Mouse (Mus musculus): ENCODE data around the gene 1700092M07Rik. TPM values are rescaled to one million over a fixed set of nuclear protein-coding genes. Genes with fewer than 3 reads are reported as not detected.

The 1700092M07Rik gene
- polyA plus RNA-seq, 1 experiment from 2014 or later: 2.1 TPM

- H3K4me2 ChIP-seq (ENCODE audit: low read depth, low read length): peak within 1 kb of the TSS; percentile 87
- under 1% methylated on average over 75 of the region's 75 CpGs for WGBS
- H3K9me3 ChIP-seq (replicated peaks; ENCODE audit: control insufficient read depth, low read length): no peaks in the 10 kb centered on the region
- peaks cover 16% of the 10 kb centered on the region for H3K4me1 ChIP-seq (ENCODE audit: control insufficient read depth, insufficient read depth, low read length)
- peak; percentile 95 for ATAC-seq (ENCODE audit: insufficient read depth, low FRiP score)
- H3K27ac ChIP-seq (ENCODE audit: low read length): peak within 1 kb of the TSS; percentile 92
- peaks cover 7% of the 10 kb centered on the region; the same call in 1 of the 2 replicates for H3K36me3 ChIP-seq (ENCODE audit: control insufficient read depth, insufficient read depth, low read length)
- H3K27me3 ChIP-seq (ENCODE audit: control insufficient read depth, insufficient read depth, low read length): no peaks in the 10 kb centered on the region
- peak within 1 kb of the TSS; percentile 88 for H3K4me3 ChIP-seq (replicated peaks; ENCODE audit: low read length)
- peak within 1 kb of the TSS; percentile 96 for H3K9ac ChIP-seq (ENCODE audit: low read length)
These were observed 16.3 kb downstream of the 1700092M07Rik start, which contains the start of gene Nxf1 for GRCm38 (mm10) chr19:8756635-8757387. Nxf1 (plus strand) TSS chr19:8757073.

DNA sequence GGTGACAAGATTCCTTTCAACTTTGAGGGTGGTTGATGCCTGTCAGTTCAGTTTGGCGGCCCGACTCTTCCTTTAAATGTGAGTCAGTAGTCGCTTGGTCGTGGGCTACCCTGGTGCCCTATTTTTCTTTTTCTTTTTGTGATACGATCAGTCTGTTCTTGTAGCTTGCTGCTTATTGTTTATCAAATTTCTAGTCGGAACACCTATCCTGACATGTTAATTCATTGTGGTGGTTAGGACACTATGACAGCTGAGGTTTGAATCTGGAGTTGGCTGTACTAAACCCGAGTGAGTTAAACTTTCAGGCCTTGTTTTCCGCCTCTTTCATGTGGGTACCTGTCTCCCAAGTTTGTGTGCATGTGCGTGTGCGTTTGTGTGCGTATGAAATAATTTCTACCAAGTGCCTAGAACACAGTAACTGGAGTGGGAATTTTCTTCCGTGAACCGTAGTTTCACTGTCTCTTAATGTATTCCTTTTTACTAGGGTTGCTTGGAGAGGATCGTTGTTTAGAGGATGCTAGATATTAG lies 17.0 kb downstream of the 1700092M07Rik start:
- 2% methylated on average over 14 of the region's 14 CpGs for WGBS
- no peak for ATAC-seq (ENCODE audit: insufficient read depth, low FRiP score)
- Histone ChIP-seq H3K4me1 (ENCODE audit: control insufficient read depth, insufficient read depth, low read length) (peaks cover 16% of the 10 kb centered on the region), H3K27me3 (ENCODE audit: control insufficient read depth, insufficient read depth, low read length) (no peaks in the 10 kb centered on the region), H3K9ac (ENCODE audit: low read length) (peak overlapping the region; percentile 96), H3K4me3 (replicated peaks; ENCODE audit: low read length) (peak overlapping the region; percentile 88), H3K27ac (ENCODE audit: low read length) (peak overlapping the region; percentile 89), H3K4me2 (ENCODE audit: low read depth, low read length) (peak overlapping the region; percentile 87), H3K36me3 (ENCODE audit: control insufficient read depth, insufficient read depth, low read length) (peaks cover 7% of the 10 kb centered on the region; the same call in 1 of the 2 replicates), H3K9me3 (replicated peaks; ENCODE audit: control insufficient read depth, low read length) (no peaks in the 10 kb centered on the region)

DNA sequence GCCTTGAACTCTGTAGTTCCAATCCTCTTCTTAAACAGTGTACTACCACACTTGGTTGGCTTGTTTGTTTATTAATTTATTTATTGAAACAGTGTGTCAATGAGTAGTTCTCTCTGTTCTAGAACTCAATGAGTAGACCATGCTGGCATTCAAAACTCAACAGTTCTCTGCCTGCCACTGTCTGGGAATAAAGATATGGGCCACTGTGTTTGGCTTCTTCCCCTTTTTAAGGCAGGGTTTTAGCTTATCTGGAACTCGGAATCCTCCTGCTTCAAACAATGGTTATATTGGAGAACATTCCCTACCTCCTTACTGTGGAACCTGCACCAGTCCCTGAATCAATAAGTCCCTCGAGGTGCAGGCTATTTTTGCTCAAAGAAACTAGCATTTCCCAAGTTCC lies 18.4 kb downstream of the 1700092M07Rik start:
- Histone ChIP-seq H3K4me3 (replicated peaks; ENCODE audit: low read length) (no peak overlapping the region), H3K27me3 (ENCODE audit: control insufficient read depth, insufficient read depth, low read length) (no peaks in the 10 kb centered on the region), H3K9ac (ENCODE audit: low read length) (no peak overlapping the region), H3K36me3 (ENCODE audit: control insufficient read depth, insufficient read depth, low read length) (peaks cover 18% of the 10 kb centered on the region; the same call in 1 of the 2 replicates), H3K4me2 (ENCODE audit: low read depth, low read length) (no peak overlapping the region), H3K9me3 (replicated peaks; ENCODE audit: control insufficient read depth, low read length) (no peaks in the 10 kb centered on the region), H3K27ac (ENCODE audit: low read length) (no peak overlapping the region), H3K4me1 (ENCODE audit: control insufficient read depth, insufficient read depth, low read length) (peaks cover 16% of the 10 kb centered on the region)
- WGBS: 74% methylated on average over 2 of the region's 2 CpGs
- no peak for ATAC-seq (ENCODE audit: insufficient read depth, low FRiP score)

- H3K36me3 ChIP-seq (ENCODE audit: control insufficient read depth, insufficient read depth, low read length): peaks cover 29% of the 10 kb centered on the region
- H3K27ac ChIP-seq (ENCODE audit: low read length): no peak overlapping the region
- peaks cover 14% of the 10 kb centered on the region for H3K4me1 ChIP-seq (ENCODE audit: control insufficient read depth, insufficient read depth, low read length)
- H3K4me3 ChIP-seq (replicated peaks; ENCODE audit: low read length): no peak overlapping the region
- no peak overlapping the region for H3K9ac ChIP-seq (ENCODE audit: low read length)
- 94% methylated on average over 2 of the region's 2 CpGs for WGBS
- no peak for ATAC-seq (ENCODE audit: insufficient read depth, low FRiP score)
- peaks cover 4% of the 10 kb centered on the region; the same call in 1 of the 2 replicates for H3K9me3 ChIP-seq (replicated peaks; ENCODE audit: control insufficient read depth, low read length)
- no peak overlapping the region for H3K4me2 ChIP-seq (ENCODE audit: low read depth, low read length)
- no peaks in the 10 kb centered on the region for H3K27me3 ChIP-seq (ENCODE audit: control insufficient read depth, insufficient read depth, low read length)
These were observed 20.2 kb downstream of the 1700092M07Rik start for GRCm38 (mm10) chr19:8760757-8761156.

DNA sequence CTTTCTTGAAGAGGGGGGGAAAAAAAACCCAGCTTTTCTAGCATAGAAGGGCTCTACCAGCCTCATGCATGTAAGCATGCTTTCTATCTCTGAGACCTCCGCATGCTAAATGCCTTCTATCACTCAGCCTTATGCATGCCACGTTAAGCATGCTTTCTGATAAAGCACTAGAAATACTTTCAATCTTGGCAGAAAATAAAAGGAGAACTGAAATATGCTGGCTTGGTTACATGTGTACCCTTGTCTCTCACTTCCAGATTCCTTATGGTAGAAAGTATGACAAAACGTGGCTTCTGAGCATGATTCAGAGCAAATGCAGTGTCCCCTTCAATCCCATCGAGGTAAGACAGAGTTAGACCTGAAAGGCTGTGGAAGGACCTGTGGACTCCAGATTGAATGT lies 22.8 kb downstream of the 1700092M07Rik start:
- H3K27me3 ChIP-seq (ENCODE audit: control insufficient read depth, insufficient read depth, low read length): no peaks in the 10 kb centered on the region
- peaks cover 4% of the 10 kb centered on the region; the same call in 1 of the 2 replicates for H3K9me3 ChIP-seq (replicated peaks; ENCODE audit: control insufficient read depth, low read length)
- peaks cover 51% of the 10 kb centered on the region for H3K36me3 ChIP-seq (ENCODE audit: control insufficient read depth, insufficient read depth, low read length)
- 92% methylated on average over 4 of the region's 4 CpGs for WGBS
- no peak for ATAC-seq (ENCODE audit: insufficient read depth, low FRiP score)
- no peak overlapping the region for H3K4me3 ChIP-seq (replicated peaks; ENCODE audit: low read length)
- H3K27ac ChIP-seq (ENCODE audit: low read length): no peak overlapping the region
- H3K9ac ChIP-seq (ENCODE audit: low read length): no peak overlapping the region
- H3K4me1 ChIP-seq (ENCODE audit: control insufficient read depth, insufficient read depth, low read length): peaks cover 4% of the 10 kb centered on the region; the same call in 1 of the 2 replicates
- no peak overlapping the region for H3K4me2 ChIP-seq (ENCODE audit: low read depth, low read length)

DNA sequence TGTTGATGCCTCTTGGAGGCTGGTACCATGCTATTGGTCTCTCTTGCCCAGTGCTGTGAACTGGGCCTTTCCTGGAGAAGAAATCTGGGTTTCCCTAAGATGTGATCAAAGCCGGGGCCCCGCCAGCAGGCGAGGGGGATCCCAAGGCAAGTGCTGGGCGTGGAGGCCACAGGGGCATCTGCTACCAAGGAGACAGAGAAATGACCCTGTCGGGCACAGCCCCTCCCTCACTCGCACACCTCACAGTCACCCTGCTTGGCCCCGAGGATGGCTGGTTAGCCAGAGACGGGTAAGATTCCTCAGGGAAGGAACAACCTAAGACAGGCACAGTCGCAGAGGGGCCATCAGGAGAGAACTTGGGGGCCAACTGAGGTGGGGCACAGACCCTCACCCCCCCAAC lies 25.0 kb downstream of the 1700092M07Rik start:
- Histone ChIP-seq H3K4me3 (replicated peaks; ENCODE audit: low read length) (no peak overlapping the region), H3K27ac (ENCODE audit: low read length) (no peak overlapping the region), H3K27me3 (ENCODE audit: control insufficient read depth, insufficient read depth, low read length) (no peaks in the 10 kb centered on the region), H3K36me3 (ENCODE audit: control insufficient read depth, insufficient read depth, low read length) (peaks cover 66% of the 10 kb centered on the region), H3K9me3 (replicated peaks; ENCODE audit: control insufficient read depth, low read length) (peaks cover 4% of the 10 kb centered on the region; the same call in 1 of the 2 replicates), H3K4me2 (ENCODE audit: low read depth, low read length) (no peak overlapping the region), H3K4me1 (ENCODE audit: control insufficient read depth, insufficient read depth, low read length) (peaks cover 5% of the 10 kb centered on the region), H3K9ac (ENCODE audit: low read length) (no peak overlapping the region)
- ATAC-seq (ENCODE audit: insufficient read depth, low FRiP score): no peak
- WGBS: 95% methylated on average over 9 of the region's 9 CpGs

DNA sequence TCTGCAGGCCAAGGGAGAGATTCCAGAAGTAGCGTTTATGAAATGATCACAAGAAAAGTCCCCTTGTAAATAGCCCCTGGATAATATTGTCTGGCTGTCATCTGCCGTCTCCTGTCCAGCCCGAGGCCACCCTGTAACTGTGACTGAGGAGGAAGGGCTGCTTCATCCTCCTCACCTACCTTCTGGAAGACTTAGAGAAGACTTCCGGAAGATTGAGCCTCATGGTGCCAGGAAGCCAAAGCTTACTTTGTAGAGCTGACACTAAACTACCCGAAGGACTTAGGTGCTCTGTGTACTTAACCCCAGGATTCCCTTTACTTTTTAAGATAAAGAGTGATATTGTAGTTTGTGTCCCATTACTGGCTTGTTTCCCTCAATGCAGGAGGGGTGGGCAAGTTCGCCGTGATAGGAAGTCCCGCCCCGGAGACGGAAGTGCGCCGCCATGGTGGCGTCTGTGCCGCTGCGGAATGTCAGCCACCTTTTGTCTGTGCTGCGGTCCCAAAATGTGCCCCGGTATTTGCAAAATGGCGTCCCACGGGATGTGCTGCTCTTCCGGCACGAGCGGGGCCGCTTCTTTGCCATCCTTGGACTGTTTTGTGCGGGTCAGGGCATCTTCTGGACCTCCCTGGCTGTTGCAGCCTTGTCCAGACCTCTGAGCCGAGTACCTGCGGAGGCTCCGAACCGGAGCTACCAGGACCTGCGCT lies 30.2 kb downstream of the 1700092M07Rik start, which contains the start of gene Tmem223:
TSS of gene Tmem223 (plus strand) at position 430 of the 704 bp plus-strand sequence.
- no peaks in the 10 kb centered on the region for H3K27me3 ChIP-seq (ENCODE audit: control insufficient read depth, insufficient read depth, low read length)
- H3K9ac ChIP-seq (ENCODE audit: low read length): peak within 1 kb of the TSS; percentile 95
- peaks cover 47% of the 10 kb centered on the region for H3K36me3 ChIP-seq (ENCODE audit: control insufficient read depth, insufficient read depth, low read length)
- H3K4me1 ChIP-seq (ENCODE audit: control insufficient read depth, insufficient read depth, low read length): peaks cover 25% of the 10 kb centered on the region
- 14% methylated on average over 29 of the region's 29 CpGs for WGBS
- peak within 1 kb of the TSS; percentile 82 for H3K4me2 ChIP-seq (ENCODE audit: low read depth, low read length)
- H3K4me3 ChIP-seq (replicated peaks; ENCODE audit: low read length): peak within 1 kb of the TSS; percentile 87
- peak; percentile 45 for ATAC-seq (ENCODE audit: insufficient read depth, low FRiP score)
- H3K27ac ChIP-seq (ENCODE audit: low read length): peak within 1 kb of the TSS; percentile 85
- H3K9me3 ChIP-seq (replicated peaks; ENCODE audit: control insufficient read depth, low read length): no peaks in the 10 kb centered on the region

GRCm38 (mm10) chr19:8772996-8773395 lies 32.5 kb downstream of the 1700092M07Rik start:
- H3K27ac ChIP-seq (ENCODE audit: low read length): peak overlapping the region; percentile 99; the same call in 1 of the 2 replicates
- H3K27me3 ChIP-seq (ENCODE audit: control insufficient read depth, insufficient read depth, low read length): no peaks in the 10 kb centered on the region
- no peak for ATAC-seq (ENCODE audit: insufficient read depth, low FRiP score)
- peaks cover 26% of the 10 kb centered on the region for H3K4me1 ChIP-seq (ENCODE audit: control insufficient read depth, insufficient read depth, low read length)
- H3K4me2 ChIP-seq (ENCODE audit: low read depth, low read length): peak overlapping the region; percentile 91
- 70% methylated on average over 5 of the region's 5 CpGs for WGBS
- no peaks in the 10 kb centered on the region for H3K9me3 ChIP-seq (replicated peaks; ENCODE audit: control insufficient read depth, low read length)
- peak overlapping the region; percentile 94 for H3K4me3 ChIP-seq (replicated peaks; ENCODE audit: low read length)
- peak overlapping the region; percentile 100 for H3K9ac ChIP-seq (ENCODE audit: low read length)
- H3K36me3 ChIP-seq (ENCODE audit: control insufficient read depth, insufficient read depth, low read length): peaks cover 28% of the 10 kb centered on the region

All from stomach, embryonic 16.5 days (tissue).